Mouse (Mus musculus): ENCODE results near the gene Adgrv1. TPM values are rescaled to one million over a fixed set of nuclear protein-coding genes. Genes with fewer than 3 reads are reported as not detected.
"Not testable (repeated sequence)": the region's sequence is repeated elsewhere in the genome, so short reads cannot be mapped to it uniquely, and the experiment has no call there.

Gene Adgrv1
- polyA plus RNA-seq, 1 experiment from 2014 or later: 2.0 TPM

DNA sequence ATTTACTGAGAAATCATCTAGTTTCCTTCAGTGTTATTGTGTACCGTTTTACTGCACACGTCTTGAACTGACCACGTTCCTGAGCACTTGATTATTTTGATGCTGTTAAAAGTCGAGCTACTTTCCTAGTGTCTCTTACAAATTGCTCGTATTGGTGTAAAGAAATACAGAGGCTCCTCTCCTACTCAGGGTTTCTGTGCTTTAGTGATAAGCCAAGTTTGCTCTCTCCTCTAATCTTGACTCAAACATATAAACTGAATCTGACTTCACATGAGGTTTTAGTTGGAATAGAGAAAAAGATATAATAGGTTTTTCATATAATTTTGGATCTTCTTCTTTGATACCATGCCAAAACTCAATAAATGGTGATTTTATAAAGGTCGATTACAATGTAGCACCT lies 13.4 kb upstream of the Adgrv1 start:
- H3K4me3 ChIP-seq (replicated peaks): no peak overlapping the region
- no peak overlapping the region for H3K4me2 ChIP-seq (replicated peaks)
- 83% methylated on average over 6 of the region's 6 CpGs for WGBS
- 0 out of 2 replicates have a peak, but pooled peaks cover 4% of the 10 kb centered on the region for H3K4me1 ChIP-seq
- H3K36me3 ChIP-seq: no peaks in the 10 kb centered on the region
- no peaks in the 10 kb centered on the region for H3K9me3 ChIP-seq (replicated peaks)
- H3K27me3 ChIP-seq: no peaks in the 10 kb centered on the region
- no peak overlapping the region for H3K9ac ChIP-seq
- no peak overlapping the region for H3K27ac ChIP-seq (replicated peaks)
- ATAC-seq (ENCODE audit: insufficient number of reproducible peaks, low FRiP score, low TSS enrichment, low read depth): no peak

DNA sequence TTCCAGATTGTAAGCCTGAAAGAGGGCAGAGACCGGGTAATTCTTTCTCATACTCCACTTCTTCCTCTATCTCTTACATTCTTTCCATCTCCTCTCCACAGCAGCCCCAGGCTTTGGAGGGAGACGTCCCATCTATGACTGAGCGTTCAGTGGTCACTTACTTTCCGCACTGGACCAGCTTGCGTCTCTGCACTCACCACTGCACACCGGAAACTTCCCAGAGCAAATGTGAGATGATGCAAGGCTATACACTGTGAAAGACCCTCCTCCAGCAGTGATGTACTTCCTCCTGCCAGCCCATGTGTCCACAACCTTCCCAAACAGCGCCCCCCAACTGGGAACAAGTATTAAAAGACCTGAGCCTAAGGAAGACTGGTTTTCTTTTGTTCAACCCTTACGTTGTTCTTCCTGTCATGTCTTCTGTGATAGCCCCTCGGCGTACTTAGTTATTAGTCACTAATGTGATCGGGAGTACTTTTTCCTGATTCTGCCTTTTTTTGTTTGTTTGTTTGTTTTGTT lies 11.2 kb upstream of the Adgrv1 start:
- 0 out of 2 replicates have a peak, but pooled peaks have one; percentile 47 for ATAC-seq (ENCODE audit: insufficient number of reproducible peaks, low FRiP score, low TSS enrichment, low read depth)
- H3K4me3 ChIP-seq (replicated peaks): no peak overlapping the region

DNA sequence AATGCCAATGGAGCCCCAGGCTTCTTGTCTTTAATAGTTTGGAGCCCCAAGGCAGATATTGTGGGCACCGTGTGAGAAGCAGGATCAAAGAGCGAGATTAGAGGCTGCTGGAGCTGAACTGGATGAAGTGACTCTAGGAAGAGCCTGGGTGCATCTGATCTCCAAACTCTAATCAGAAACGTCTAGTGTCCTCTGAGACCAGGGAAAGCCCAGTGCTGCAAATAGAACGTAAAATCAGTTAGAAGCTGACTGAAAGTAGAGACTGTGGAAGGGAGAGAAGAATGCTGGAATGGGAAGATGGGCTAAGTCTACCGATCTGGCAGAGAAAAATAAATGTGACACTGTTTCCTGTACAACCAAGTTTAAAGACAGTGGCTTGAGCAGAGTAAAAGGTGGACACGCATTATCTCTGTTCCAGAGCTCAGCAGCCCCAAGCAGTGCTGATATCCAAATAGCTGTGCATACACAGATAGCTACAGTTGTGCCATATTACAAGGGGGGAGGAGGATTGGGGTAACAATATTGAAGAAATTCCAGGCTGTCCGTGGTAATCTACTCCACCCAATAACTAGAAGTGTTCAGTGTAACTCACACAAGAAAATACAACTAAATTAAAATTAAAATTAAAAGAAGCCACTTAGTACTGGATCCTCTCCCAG lies 9.7 kb upstream of the Adgrv1 start:
- no peak for ATAC-seq (ENCODE audit: insufficient number of reproducible peaks, low FRiP score, low TSS enrichment, low read depth)
- Histone ChIP-seq H3K4me3 (replicated peaks) (no peak overlapping the region), H3K4me1 (0 out of 2 replicates have a peak, but pooled peaks cover 7% of the 10 kb centered on the region), H3K9me3 (replicated peaks) (no peaks in the 10 kb centered on the region), H3K27ac (replicated peaks) (no peak overlapping the region), H3K27me3 (no peaks in the 10 kb centered on the region), H3K9ac (no peak overlapping the region), H3K4me2 (replicated peaks) (no peak overlapping the region), H3K36me3 (no peaks in the 10 kb centered on the region)
- WGBS: 48% methylated on average over 7 of the region's 7 CpGs

More for the DNA sequence above, 11.2 kb upstream of the Adgrv1 start:
- no peak overlapping the region for H3K27ac ChIP-seq (replicated peaks)
- WGBS: 86% methylated on average over 11 of the region's 11 CpGs
- no peaks in the 10 kb centered on the region for H3K27me3 ChIP-seq
- no peak overlapping the region for H3K9ac ChIP-seq
- no peaks in the 10 kb centered on the region for H3K9me3 ChIP-seq (replicated peaks)
- 0 out of 2 replicates have a peak, but pooled peaks cover 7% of the 10 kb centered on the region for H3K4me1 ChIP-seq
- no peaks in the 10 kb centered on the region for H3K36me3 ChIP-seq
- H3K4me2 ChIP-seq (replicated peaks): no peak overlapping the region

DNA sequence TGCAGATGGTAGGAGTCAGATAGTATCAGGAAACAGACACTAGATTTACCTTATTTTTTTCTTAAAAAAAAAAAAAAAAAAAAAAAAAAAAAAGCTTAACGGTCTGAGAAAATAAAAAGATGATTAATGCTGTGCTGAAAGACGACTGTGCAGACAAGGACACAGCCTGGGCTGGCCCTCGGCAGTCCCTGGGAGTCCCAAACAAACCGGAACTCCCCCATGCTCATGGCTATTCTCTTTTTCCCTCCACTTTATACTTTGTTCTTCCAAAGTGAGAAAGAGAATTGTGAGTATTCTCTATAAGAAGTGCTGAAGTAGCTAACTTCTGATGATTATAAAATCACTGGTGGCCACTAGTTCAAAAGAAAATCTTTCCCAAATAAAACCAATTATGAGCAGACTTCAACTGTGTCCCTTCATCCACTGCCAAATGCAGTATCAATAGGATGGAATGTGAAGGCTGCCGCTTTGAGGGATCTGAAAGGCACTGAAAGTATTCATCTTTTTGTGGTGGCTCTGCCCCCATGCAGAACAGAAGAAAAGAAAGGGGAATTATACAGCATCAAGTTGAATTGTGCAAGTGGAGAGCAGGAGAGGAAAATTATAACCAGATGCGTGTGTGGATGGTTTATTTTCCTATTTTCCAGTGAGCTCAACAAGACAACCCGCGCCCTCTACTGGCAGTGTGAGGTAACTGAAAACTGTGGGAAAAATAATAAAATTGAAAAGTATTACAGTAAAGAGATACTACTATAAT lies 8.5 kb upstream of the Adgrv1 start:
- WGBS: 10% methylated on average over 8 of the region's 8 CpGs
- Histone ChIP-seq H3K27ac (replicated peaks) (0 out of 2 replicates have a peak overlapping the region, but pooled peaks have one; percentile 31), H3K9me3 (replicated peaks) (no peaks in the 10 kb centered on the region), H3K9ac (no peak overlapping the region), H3K27me3 (no peaks in the 10 kb centered on the region), H3K4me2 (replicated peaks) (peak overlapping the region; percentile 36; the same call in 1 of the 2 replicates), H3K36me3 (no peaks in the 10 kb centered on the region), H3K4me1 (0 out of 2 replicates have a peak, but pooled peaks cover 7% of the 10 kb centered on the region), H3K4me3 (replicated peaks) (no peak overlapping the region)
- ATAC-seq (ENCODE audit: insufficient number of reproducible peaks, low FRiP score, low TSS enrichment, low read depth): peak; percentile 81

DNA sequence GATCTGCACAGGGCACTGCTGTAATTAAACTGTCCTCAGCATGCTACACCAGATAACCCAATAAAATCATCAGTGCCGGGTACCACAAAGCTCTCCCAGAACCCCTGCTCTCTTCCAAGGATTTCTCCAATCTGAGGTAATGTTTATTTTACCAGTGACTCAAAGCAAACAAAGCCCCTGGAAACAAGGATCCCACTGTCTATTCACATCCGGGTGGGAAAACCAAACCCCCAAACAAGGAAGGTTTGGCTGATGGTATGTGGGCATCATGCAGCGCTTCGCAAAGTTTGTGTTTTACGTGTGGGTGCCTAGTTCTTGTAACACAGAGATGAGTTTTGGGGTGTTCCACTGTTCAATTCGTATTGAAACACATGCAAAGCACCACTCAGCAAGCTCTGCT lies 7.9 kb upstream of the Adgrv1 start:
- H3K27me3 ChIP-seq: no peaks in the 10 kb centered on the region
- H3K4me3 ChIP-seq (replicated peaks): no peak overlapping the region
- no peak for ATAC-seq (ENCODE audit: insufficient number of reproducible peaks, low FRiP score, low TSS enrichment, low read depth)
- no peaks in the 10 kb centered on the region for H3K9me3 ChIP-seq (replicated peaks)
- no peak overlapping the region for H3K27ac ChIP-seq (replicated peaks)
- H3K36me3 ChIP-seq: no peaks in the 10 kb centered on the region
- 28% methylated on average over 6 of the region's 6 CpGs for WGBS
- H3K4me2 ChIP-seq (replicated peaks): no peak overlapping the region
- 0 out of 2 replicates have a peak, but pooled peaks cover 7% of the 10 kb centered on the region for H3K4me1 ChIP-seq
- H3K9ac ChIP-seq: no peak overlapping the region

DNA sequence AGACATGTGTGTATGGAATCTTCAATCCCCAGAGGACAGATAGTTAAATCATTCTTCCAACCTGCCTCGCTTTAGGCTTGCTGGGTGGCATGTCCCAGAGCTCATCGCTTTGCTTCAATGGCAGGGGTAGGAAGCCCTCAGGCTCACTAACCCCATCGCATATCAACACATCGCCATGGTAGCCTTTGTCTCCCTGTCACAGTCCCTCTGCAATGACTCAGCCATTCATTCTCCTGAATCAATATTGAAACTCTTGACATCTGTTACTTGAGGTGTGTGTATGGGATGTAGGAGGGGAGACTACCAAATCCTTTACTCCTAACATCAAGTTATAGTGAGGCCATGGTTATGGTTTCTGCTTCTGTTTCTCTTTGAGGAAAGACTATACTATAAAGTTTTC lies 6.7 kb upstream of the Adgrv1 start:
- no peak overlapping the region for H3K9ac ChIP-seq
- H3K27me3 ChIP-seq: no peaks in the 10 kb centered on the region
- 31% methylated on average over 4 of the region's 4 CpGs for WGBS
- no peaks in the 10 kb centered on the region for H3K36me3 ChIP-seq
- no peak overlapping the region for H3K4me2 ChIP-seq (replicated peaks)
- no peak for ATAC-seq (ENCODE audit: insufficient number of reproducible peaks, low FRiP score, low TSS enrichment, low read depth)
- H3K9me3 ChIP-seq (replicated peaks): no peaks in the 10 kb centered on the region
- no peak overlapping the region for H3K4me3 ChIP-seq (replicated peaks)
- 0 out of 2 replicates have a peak, but pooled peaks cover 7% of the 10 kb centered on the region for H3K4me1 ChIP-seq
- H3K27ac ChIP-seq (replicated peaks): no peak overlapping the region

DNA sequence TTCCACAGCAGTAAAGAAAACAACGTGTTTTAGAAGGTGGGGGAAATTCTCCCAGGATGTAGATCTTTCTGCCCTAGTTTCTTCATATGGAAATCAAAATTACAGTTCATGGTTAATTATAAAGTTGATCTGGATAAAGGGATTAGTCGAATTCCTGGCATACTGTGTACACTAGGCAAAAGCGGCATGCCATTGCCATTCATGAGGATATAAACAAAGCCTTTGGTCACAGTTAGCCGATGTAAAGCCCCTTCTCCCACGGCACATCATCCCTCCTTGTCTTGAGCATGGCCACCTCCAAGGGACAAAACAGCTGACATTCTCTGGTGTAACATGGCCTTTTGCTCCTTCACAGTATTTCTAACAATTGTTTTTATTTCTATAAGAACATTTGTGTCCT lies 2.4 kb downstream of the Adgrv1 start:
- H3K4me1 ChIP-seq: peaks cover 8% of the 10 kb centered on the region
- no peaks in the 10 kb centered on the region for H3K9me3 ChIP-seq (replicated peaks)
- no peak for ATAC-seq (ENCODE audit: insufficient number of reproducible peaks, low FRiP score, low TSS enrichment, low read depth)
- H3K27ac ChIP-seq (replicated peaks): no peak overlapping the region
- H3K36me3 ChIP-seq: no peaks in the 10 kb centered on the region
- H3K4me2 ChIP-seq (replicated peaks): no peak overlapping the region
- whole genome bisulfite sequencing: 26% methylated on average over 5 of the region's 5 CpGs
- no peak overlapping the region for H3K4me3 ChIP-seq (replicated peaks)
- H3K9ac ChIP-seq: no peak overlapping the region
- H3K27me3 ChIP-seq: peaks cover 17% of the 10 kb centered on the region

DNA sequence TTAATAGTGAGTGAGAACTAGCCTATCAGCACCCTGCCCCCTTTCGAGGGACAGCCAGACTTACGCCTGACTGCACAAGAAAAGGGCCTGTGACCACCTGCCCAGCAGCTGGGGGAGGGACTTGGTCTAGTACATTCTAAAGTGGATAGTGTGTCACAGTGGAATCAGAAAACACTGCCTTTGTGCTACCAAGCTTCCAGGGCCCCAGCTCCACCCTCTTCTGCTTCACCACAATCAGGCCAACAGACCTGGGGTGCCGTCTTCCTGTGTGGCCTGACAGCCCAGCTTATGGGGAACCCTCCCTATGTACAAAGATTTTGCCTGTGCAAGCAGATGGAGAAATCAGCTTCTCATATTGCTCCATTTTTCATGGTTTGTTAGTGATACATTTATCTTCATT lies 3.6 kb downstream of the Adgrv1 start:
- peaks cover 8% of the 10 kb centered on the region for H3K4me1 ChIP-seq
- H3K27me3 ChIP-seq: peaks cover 17% of the 10 kb centered on the region
- no peak overlapping the region for H3K4me2 ChIP-seq (replicated peaks)
- H3K36me3 ChIP-seq: no peaks in the 10 kb centered on the region
- no peak overlapping the region for H3K27ac ChIP-seq (replicated peaks)
- WGBS: 28% methylated on average over 3 of the region's 3 CpGs
- ATAC-seq (ENCODE audit: insufficient number of reproducible peaks, low FRiP score, low TSS enrichment, low read depth): no peak
- no peak overlapping the region for H3K4me3 ChIP-seq (replicated peaks)
- H3K9ac ChIP-seq: no peak overlapping the region
- H3K9me3 ChIP-seq (replicated peaks): no peaks in the 10 kb centered on the region

DNA sequence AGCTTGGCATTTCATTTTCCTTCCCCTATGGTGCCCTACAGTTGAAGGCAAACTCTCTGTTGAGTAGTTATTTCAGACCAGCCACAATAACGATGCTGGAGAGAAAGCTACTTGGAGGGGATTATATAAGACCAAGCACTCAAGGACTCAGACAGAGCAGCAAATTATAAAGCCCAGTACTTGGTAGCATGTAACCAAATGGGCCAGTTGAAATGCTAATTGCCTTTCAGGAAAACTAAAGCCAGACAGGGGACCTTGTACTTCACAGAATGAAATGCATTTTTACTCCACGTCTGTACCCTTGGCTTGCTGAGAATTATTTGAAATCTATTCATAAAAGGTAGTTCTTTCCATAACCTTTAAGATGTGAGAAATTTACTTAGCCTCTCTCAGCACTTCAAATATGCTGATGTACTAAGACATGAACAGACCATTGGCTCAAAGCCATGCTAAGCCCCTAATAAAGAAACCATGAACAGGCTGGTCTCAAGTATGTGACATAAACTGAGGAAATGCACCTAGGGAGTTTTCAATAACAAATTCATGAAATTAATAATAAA lies 4.2 kb downstream of the Adgrv1 start:
- no peaks in the 10 kb centered on the region for H3K36me3 ChIP-seq
- no peak overlapping the region for H3K4me2 ChIP-seq (replicated peaks)
- H3K27me3 ChIP-seq: peaks cover 13% of the 10 kb centered on the region
- no peak overlapping the region for H3K9ac ChIP-seq
- WGBS: 42% methylated on average over 2 of the region's 2 CpGs
- H3K4me1 ChIP-seq: peaks cover 8% of the 10 kb centered on the region
- no peak for ATAC-seq (ENCODE audit: insufficient number of reproducible peaks, low FRiP score, low TSS enrichment, low read depth)
- no peak overlapping the region for H3K4me3 ChIP-seq (replicated peaks)
- no peaks in the 10 kb centered on the region for H3K9me3 ChIP-seq (replicated peaks)
- no peak overlapping the region for H3K27ac ChIP-seq (replicated peaks)

DNA sequence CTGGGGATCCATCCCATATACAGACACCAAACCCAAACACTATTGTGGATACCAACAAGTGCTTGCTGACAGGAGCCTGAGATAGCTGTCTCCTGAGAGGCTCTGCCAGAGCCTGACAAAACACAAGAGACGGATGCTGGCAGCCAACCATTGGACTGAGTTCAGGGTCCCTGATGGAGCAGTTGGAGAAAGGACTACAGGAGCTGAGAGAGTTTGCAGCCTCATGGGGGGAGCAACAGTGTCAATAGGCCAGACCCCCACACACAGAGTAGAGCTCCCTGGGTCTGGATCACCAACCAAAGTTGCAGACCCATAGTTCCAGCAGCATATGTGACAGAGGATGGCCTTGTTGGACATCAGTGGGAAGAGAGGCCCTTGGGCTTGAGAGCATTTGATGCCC lies 5.1 kb downstream of the Adgrv1 start:
- not testable (repeated sequence) for ATAC-seq (ENCODE audit: insufficient number of reproducible peaks, low FRiP score, low TSS enrichment, low read depth)

DNA sequence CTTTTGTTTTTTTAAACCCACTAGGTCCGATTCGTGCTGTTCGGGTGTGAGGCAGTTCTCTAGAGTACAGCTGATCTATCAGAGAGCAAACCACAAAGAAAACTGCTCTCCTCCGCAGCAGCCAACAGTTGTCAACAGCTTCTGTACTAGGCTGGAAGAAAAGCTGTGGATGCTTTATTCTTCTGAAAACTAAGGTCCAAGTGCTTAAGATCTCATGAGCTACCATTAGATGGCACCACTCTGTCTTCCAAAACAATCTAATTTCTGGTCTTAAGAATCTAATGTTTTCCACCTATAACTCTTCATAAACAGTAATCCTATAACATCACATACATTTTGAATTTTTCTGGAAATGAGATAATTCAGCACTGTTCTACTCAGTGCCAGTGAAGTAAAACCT lies 22.6 kb downstream of the Adgrv1 start:
- Histone ChIP-seq H3K4me1 (no peaks in the 10 kb centered on the region), H3K27me3 (no peaks in the 10 kb centered on the region), H3K36me3 (no peaks in the 10 kb centered on the region), H3K4me2 (replicated peaks) (no peak overlapping the region), H3K4me3 (replicated peaks) (no peak overlapping the region), H3K27ac (replicated peaks) (no peak overlapping the region), H3K9ac (no peak overlapping the region), H3K9me3 (replicated peaks) (no peaks in the 10 kb centered on the region)
- 77% methylated on average over 4 of the region's 4 CpGs for WGBS
- ATAC-seq (ENCODE audit: insufficient number of reproducible peaks, low FRiP score, low TSS enrichment, low read depth): no peak

More for the DNA sequence above, 5.1 kb downstream of the Adgrv1 start:
- H3K27ac ChIP-seq (replicated peaks); H3K27me3 ChIP-seq; H3K9ac ChIP-seq; H3K4me3 ChIP-seq (replicated peaks); H3K4me2 ChIP-seq (replicated peaks); H3K36me3 ChIP-seq; H3K9me3 ChIP-seq (replicated peaks); H3K4me1 ChIP-seq: not testable (repeated sequence)
- 86% methylated on average over 1 of the region's 1 CpGs for WGBS

Data from embryonic facial prominence, embryonic 15.5 days (tissue).